Mouse (Mus musculus) embryonic facial prominence, embryonic 11.5 days (tissue): ENCODE data around the gene Khnyn. TPM values are rescaled to one million over a fixed set of nuclear protein-coding genes. Genes with fewer than 3 reads are reported as not detected.
A peak's percentile ranks its signal among the peaks of the same experiment; 100 is the strongest.

Experiments used
- ATAC-seq: fragments of 200-750 bp; cut with Nextera tagmentation; replicated peaks from 2 replicates; pipeline ENCODE4 v1.8.0; 2017; ENCODE audit warnings: low read depth; ENCODE audit not compliant: insufficient number of reproducible peaks, low FRiP score, low TSS enrichment
- DNase-seq: peaks from one replicate; pipeline ENCODE4 v3.0.0-alpha.2; 2015; ENCODE audit warnings: low spot score
- H3K27ac ChIP-seq: fragments of 300-500 bp; sonication (generic); replicated peaks from 2 replicates; pipeline ENCODE4 v1.5.1; 2014; ENCODE audit warnings: mild to moderate bottlenecking, low read depth, low read length, control low read depth
- H3K27me3 ChIP-seq: fragments of 300-500 bp; sonication (generic); 2 replicates; pipeline ENCODE4 v1.6.1; 2014; ENCODE audit warnings: mild to moderate bottlenecking, low read length, moderate library complexity, mixed read lengths; ENCODE audit not compliant: control insufficient read depth, insufficient read depth
- H3K36me3 ChIP-seq: fragments of 300-500 bp; sonication (generic); replicated peaks from 2 replicates; pipeline ENCODE4 v1.6.1; 2014; ENCODE audit warnings: low read depth, mild to moderate bottlenecking, low read length, moderate library complexity, mixed read lengths; ENCODE audit not compliant: control insufficient read depth, insufficient read depth
- H3K4me1 ChIP-seq: fragments of 300-500 bp; sonication (generic); 2 replicates; pipeline ENCODE4 v1.6.1; 2014; ENCODE audit warnings: low read length, mixed read lengths; ENCODE audit not compliant: control insufficient read depth, insufficient read depth
- H3K4me2 ChIP-seq: fragments of 300-500 bp; sonication (generic); 2 replicates; pipeline ENCODE4 v1.6.1; 2014; ENCODE audit warnings: low read depth, mild to moderate bottlenecking, control low read depth, low read length, moderate library complexity
- H3K4me3 ChIP-seq: fragments of 300-500 bp; sonication (generic); 2 replicates; pipeline ENCODE4 v1.5.1; 2014; ENCODE audit warnings: low read depth, low read length, control low read depth
- H3K9ac ChIP-seq: fragments of 300-500 bp; sonication (generic); replicated peaks from 2 replicates; pipeline ENCODE4 v1.6.1; 2014; ENCODE audit warnings: mild to moderate bottlenecking, control low read depth, low read length
- H3K9me3 ChIP-seq: fragments of 300-500 bp; sonication (generic); replicated peaks from 2 replicates; pipeline ENCODE4 v1.6.1; 2016; ENCODE audit warnings: mild to moderate bottlenecking, low read length, inconsistent platforms, mixed read lengths; ENCODE audit not compliant: control insufficient read depth
- WGBS: fragments of 180-500 bp; shearing (Covaris S2); extraction: QIAGEN DNeasy Blood & Tissue Kit; methylation state at CpG from one replicate; pipeline ENCODE4 v1.1.7; 2014; 5-methylcytosine and 5-hydroxymethylcytosine counted together
- polyA plus RNA-seq: library from polyadenylated mRNA; unstranded; fragments of >200 nt; fragmentation: Nextera tagmentation; extraction: Ambion mirVana; gene quantifications from 2 replicates; pipeline ENCODE4 v1.2.1, GENCODE M21; 2014

The Khnyn gene
- polyA plus RNA-seq, 1 experiment from 2014 or later = 11.9 TPM

DNA sequence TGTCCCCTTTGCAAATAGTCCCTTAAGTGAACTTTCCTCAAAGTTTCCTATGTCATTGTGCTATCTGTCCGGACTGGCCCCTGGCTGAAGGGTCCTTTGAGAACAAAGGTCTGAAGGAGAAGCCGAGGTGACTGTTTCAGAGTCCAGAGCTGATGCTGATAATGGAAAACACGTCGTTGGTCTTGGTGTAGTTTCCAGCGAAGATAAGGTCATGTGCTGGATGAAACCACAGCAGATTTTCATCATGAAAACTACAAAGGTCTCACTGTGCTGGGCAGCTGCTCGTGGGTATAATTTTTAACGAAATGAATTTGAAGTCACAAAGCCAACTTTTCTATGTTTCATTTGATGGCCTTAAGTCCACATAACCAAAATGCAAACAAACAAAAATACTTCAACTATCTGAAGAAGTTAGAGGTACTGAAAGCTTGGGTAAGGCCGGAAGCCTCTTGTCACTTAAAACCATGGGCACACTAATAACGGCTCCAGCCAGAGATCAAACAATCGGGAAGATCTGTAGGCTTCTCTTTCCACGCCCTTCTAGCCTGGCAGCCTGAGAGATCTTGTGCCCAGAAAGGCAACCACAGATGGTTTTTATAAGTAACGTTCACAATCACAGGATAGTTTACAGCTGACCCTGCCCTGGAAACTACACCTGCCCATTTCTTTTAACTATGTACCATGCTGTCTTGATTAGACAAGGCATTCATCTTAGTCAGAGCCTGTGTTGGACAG is 44.7 kb downstream of the Khnyn start:
- H3K9me3 ChIP-seq = no peaks in the 10 kb centered on the region
- ATAC-seq (no peak), DNase-seq (peak; percentile 44)
- H3K4me1 ChIP-seq = no peaks in the 10 kb centered on the region
- 55% methylated on average over 12 of the region's 12 CpGs for WGBS
- no peak overlapping the region for H3K27ac ChIP-seq
- H3K9ac ChIP-seq = no peak overlapping the region
- no peak overlapping the region for H3K4me3 ChIP-seq
- no peaks in the 10 kb centered on the region for H3K36me3 ChIP-seq
- H3K4me2 ChIP-seq = no peak overlapping the region
- H3K27me3 ChIP-seq = no peaks in the 10 kb centered on the region

DNA sequence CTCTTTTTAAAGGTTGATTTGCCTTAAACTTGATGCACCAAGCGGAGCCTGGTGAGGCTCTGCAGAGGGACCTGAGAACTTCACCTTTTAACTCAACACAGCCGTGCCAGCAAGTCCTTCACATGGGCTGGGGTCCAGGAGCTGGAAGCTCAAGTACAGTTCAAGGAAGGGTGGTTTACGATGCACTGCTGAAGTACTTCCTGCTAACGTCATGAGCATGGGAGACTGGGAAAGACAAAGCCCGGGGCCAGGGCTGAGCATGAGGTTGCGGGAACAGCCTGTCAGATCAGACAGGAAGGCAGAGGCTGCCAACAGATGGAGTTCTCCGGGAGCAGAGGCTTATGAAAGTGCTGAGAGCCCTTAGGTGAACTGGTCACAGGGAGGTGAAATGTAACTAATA is 48.8 kb downstream of the Khnyn start:
- Histone ChIP-seq H3K27me3 (no peaks in the 10 kb centered on the region), H3K4me2 (no peak overlapping the region), H3K9me3 (no peaks in the 10 kb centered on the region), H3K4me3 (no peak overlapping the region), H3K4me1 (no peaks in the 10 kb centered on the region), H3K27ac (no peak overlapping the region), H3K36me3 (no peaks in the 10 kb centered on the region), H3K9ac (no peak overlapping the region)
- DNase-seq (peak; percentile 32), ATAC-seq (no peak)
- WGBS = 49% methylated on average over 7 of the region's 7 CpGs

- DNase-seq (peak; percentile 30), ATAC-seq (no peak)
- Histone ChIP-seq H3K4me2 (no peak overlapping the region), H3K27me3 (no peaks in the 10 kb centered on the region), H3K4me1 (no peaks in the 10 kb centered on the region), H3K9me3 (no peaks in the 10 kb centered on the region), H3K9ac (no peak overlapping the region), H3K4me3 (no peak overlapping the region), H3K36me3 (no peaks in the 10 kb centered on the region), H3K27ac (no peak overlapping the region)
- WGBS = 54% methylated on average over 7 of the region's 7 CpGs
Measured at GRCm38 (mm10) chr14:55940070-55940800, 55.5 kb downstream of the Khnyn start.

GRCm38 (mm10) chr14:55943601-55944000 is 58.9 kb downstream of the Khnyn start:
- no peak overlapping the region for H3K4me2 ChIP-seq
- no peaks in the 10 kb centered on the region for H3K27me3 ChIP-seq
- ATAC-seq (no peak), DNase-seq (no peak)
- H3K27ac ChIP-seq = no peak overlapping the region
- no peaks in the 10 kb centered on the region for H3K4me1 ChIP-seq
- H3K9me3 ChIP-seq = no peaks in the 10 kb centered on the region
- no peaks in the 10 kb centered on the region for H3K36me3 ChIP-seq
- 83% methylated on average over 11 of the region's 11 CpGs for WGBS
- H3K9ac ChIP-seq = no peak overlapping the region
- no peak overlapping the region for H3K4me3 ChIP-seq

DNA sequence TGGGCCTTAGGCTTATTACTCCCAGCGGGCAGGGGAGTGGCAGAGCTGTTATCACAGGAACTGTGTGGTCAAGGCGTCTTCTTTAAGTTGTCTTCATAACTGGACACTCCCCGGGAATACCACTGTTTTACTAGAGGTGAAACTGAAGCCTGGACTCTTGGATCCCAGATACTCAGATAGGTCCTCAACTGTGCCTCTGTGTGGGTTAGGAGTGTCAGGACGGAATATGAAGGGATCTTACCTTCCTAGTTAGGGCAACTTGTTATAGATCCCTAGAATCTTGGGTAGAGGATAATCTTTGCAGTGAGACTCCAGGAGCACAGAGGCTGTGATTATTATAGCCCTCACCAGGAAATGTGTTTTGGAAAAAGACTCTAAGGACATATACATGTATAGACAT is 59.8 kb downstream of the Khnyn start, which contains the start of gene Cma1:
Gene Cma1 (minus strand): TSS at position 101 of the 400 bp plus-strand sequence.
- H3K4me3 ChIP-seq = no peak within 1 kb of the TSS
- no peak for ATAC-seq
- H3K27me3 ChIP-seq = no peaks in the 10 kb centered on the region
- no peak within 1 kb of the TSS for H3K4me2 ChIP-seq
- H3K9me3 ChIP-seq = no peaks in the 10 kb centered on the region
- no peak within 1 kb of the TSS for H3K9ac ChIP-seq
- 87% methylated on average over 4 of the region's 4 CpGs for WGBS
- no peak within 1 kb of the TSS for H3K27ac ChIP-seq
- H3K36me3 ChIP-seq = no peaks in the 10 kb centered on the region
- no peak for DNase-seq
- no peaks in the 10 kb centered on the region for H3K4me1 ChIP-seq

DNA sequence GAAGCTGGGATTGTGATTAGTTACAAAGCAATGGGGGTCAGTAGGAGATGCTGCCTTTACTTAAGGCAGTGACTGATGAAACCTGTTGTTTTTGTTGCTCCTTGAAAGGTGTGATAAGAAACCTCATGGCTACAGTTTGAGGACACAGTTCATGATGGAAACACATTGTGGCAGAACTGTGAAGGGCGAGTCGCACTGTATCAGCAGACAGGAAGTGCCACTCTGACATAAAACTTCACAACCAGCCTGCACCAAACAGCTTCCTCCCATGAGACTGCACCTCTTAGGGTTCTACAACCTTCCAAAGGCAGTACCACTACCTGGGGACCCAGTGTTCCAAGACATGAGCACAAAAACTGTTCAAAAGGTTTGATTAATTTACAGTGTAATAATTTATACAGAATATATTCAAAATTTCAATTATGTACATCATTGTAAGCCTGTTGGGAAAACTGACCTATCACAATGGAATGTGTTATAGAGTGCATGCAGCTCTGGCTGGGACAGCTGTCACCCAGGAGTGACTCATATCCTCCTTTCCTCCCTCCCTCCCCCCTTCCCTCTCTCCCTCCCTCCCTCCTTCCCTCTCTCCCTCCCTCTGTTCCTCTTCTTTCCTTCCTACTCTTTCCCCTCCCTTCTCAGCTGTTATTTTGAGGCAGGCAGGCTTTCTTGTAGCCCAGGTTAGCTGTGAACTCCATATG is 61.7 kb downstream of the Khnyn start:
- no peak for ATAC-seq
- Histone ChIP-seq H3K4me2 (no peak overlapping the region), H3K9me3 (no peaks in the 10 kb centered on the region), H3K4me3 (no peak overlapping the region), H3K4me1 (no peaks in the 10 kb centered on the region), H3K9ac (no peak overlapping the region), H3K27ac (no peak overlapping the region), H3K27me3 (no peaks in the 10 kb centered on the region), H3K36me3 (no peaks in the 10 kb centered on the region)
- 73% methylated on average over 2 of the region's 2 CpGs for WGBS
- no peak for DNase-seq
